Mouse (Mus musculus): ENCODE measurements at regions not wholly inside any gene's neighbourhood (a gene's known extent, or its start where the extent isn't known, plus 50 kb on each side); places are given as distances from the start of the nearest gene placed in this dataset.
"Not testable (repeated sequence)": the region's sequence is repeated elsewhere in the genome, so short reads cannot be mapped to it uniquely, and the experiment has no call there.

GRCm38 (mm10) chr3:78736111-78736510 is 550.2 kb downstream of the Rapgef2 start:
- DNase-seq, result no peak

GRCm38 (mm10) chr3:78716691-78717090 is 569.6 kb downstream of the Rapgef2 start:
- no peak for DNase-seq

- no peak for DNase-seq
Measured at GRCm38 (mm10) chr3:78707687-78708086, 578.6 kb downstream of the Rapgef2 start.

GRCm38 (mm10) chr3:78698936-78699335 is 587.4 kb downstream of the Rapgef2 start:
- no peak for DNase-seq

- DNase-seq, result no peak
Measured at GRCm38 (mm10) chr3:78691499-78691898, 594.8 kb downstream of the Rapgef2 start.

- no peak for DNase-seq
Measured at GRCm38 (mm10) chr3:78677656-78678055, 608.7 kb downstream of the Rapgef2 start.

GRCm38 (mm10) chr3:78676806-78677205 is 609.5 kb downstream of the Rapgef2 start:
- DNase-seq, result no peak

GRCm38 (mm10) chr3:78674529-78675187 is 611.7 kb downstream of the Rapgef2 start:
- DNase-seq, result no peak

- DNase-seq, result no peak
Measured at GRCm38 (mm10) chr3:78668050-78668449, 618.3 kb downstream of the Rapgef2 start.

GRCm38 (mm10) chr3:78667374-78668023 is 618.8 kb downstream of the Rapgef2 start:
- no peak for DNase-seq

- no peak for DNase-seq
Measured at GRCm38 (mm10) chr3:78648115-78648514, 638.2 kb downstream of the Rapgef2 start.

- no peak for DNase-seq
Measured at GRCm38 (mm10) chr3:78635386-78635785, 650.9 kb downstream of the Rapgef2 start.

GRCm38 (mm10) chr3:78618900-78619299 is 667.4 kb downstream of the Rapgef2 start:
- peak; percentile 32 for DNase-seq

- no peak for DNase-seq
Measured at GRCm38 (mm10) chr3:78594718-78595236, 691.5 kb downstream of the Rapgef2 start.

GRCm38 (mm10) chr3:78594305-78594704 is 692.0 kb downstream of the Rapgef2 start:
- no peak for DNase-seq

GRCm38 (mm10) chr3:78586639-78587038 is 699.7 kb downstream of the Rapgef2 start:
- DNase-seq, result no peak

GRCm38 (mm10) chr3:78581868-78582267 is 704.4 kb downstream of the Rapgef2 start:
- no peak for DNase-seq

GRCm38 (mm10) chr3:78581100-78581499 is 705.2 kb downstream of the Rapgef2 start:
- DNase-seq, result no peak

GRCm38 (mm10) chr3:78575667-78576464 is 710.5 kb downstream of the Rapgef2 start:
- DNase-seq, result no peak

GRCm38 (mm10) chr3:78574807-78575206 is 711.5 kb downstream of the Rapgef2 start:
- DNase-seq, result peak; percentile 35

- no peak for DNase-seq
Measured at GRCm38 (mm10) chr3:78573299-78573698, 713.0 kb downstream of the Rapgef2 start.

GRCm38 (mm10) chr3:78564926-78565325 is 721.4 kb downstream of the Rapgef2 start:
- DNase-seq, result not testable (repeated sequence)
